Mouse (Mus musculus): Measurements from ENCODE around the gene Gm20388. TPM values are rescaled to one million over a fixed set of nuclear protein-coding genes. Genes with fewer than 3 reads are reported as not detected.

Gm20388 gene
- polyA plus RNA-seq, 1 experiment from 2014 or later: 1.7 TPM

GRCm38 (mm10) chr8:120491166-120491793 is 580.6 kb downstream of the Gm20388 start:
- H3K27ac ChIP-seq: peak overlapping the region; percentile 99; the same call in 1 of the 2 replicates
- no peaks in the 10 kb centered on the region for H3K9me3 ChIP-seq
- H3K4me1 ChIP-seq (replicated peaks): peaks cover 95% of the 10 kb centered on the region
- peak overlapping the region; percentile 96 for H3K4me3 ChIP-seq
- no peak for DNase-seq (ENCODE audit: low spot score)
- 73% methylated on average over 5 of the region's 5 CpGs for WGBS
- no peaks in the 10 kb centered on the region for H3K36me3 ChIP-seq
- peaks cover 51% of the 10 kb centered on the region for H3K27me3 ChIP-seq (ENCODE audit: insufficient read depth, poor library complexity, severe bottlenecking)

DNA sequence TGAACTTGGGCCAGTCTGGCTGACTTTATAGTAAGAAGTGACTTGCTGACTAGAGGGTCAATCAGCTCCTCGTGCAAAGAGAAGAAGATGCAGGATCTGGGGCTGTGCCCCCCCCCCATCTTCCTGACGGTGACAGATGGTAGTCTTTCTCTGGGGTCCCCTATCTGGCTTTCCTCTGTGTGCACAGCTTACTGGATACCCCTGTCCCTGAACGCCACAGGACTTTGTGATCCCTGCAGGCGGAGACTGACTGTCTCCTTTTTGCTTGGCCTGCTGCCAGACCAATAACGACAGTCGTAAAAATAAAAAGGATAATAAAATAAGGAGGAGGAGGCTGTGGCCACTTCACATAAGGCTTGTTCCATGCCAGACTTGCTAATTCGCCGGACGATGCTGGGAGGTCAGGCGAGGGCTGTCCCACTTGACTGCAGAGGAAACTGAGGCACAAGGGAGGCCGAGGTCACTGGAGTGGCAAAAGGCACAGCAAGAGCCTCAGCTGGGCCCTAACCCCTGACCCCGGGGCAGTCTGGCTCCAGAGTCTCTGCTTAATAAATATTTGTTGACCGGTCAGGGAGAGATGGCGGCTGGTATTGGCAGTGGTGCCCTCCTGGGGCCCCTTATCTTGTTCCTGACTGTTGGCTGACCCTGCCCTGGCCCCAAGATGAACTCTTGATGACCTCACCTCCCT is 581.7 kb downstream of the Gm20388 start:
- H3K27ac ChIP-seq: peak overlapping the region; percentile 71; the same call in 1 of the 2 replicates
- peaks cover 59% of the 10 kb centered on the region for H3K27me3 ChIP-seq (ENCODE audit: insufficient read depth, poor library complexity, severe bottlenecking)
- H3K4me3 ChIP-seq: peak overlapping the region; percentile 96
- no peaks in the 10 kb centered on the region for H3K9me3 ChIP-seq
- H3K4me1 ChIP-seq (replicated peaks): peaks cover 95% of the 10 kb centered on the region
- 40% methylated on average over 14 of the region's 14 CpGs for WGBS
- no peak for DNase-seq (ENCODE audit: low spot score)
- no peaks in the 10 kb centered on the region for H3K36me3 ChIP-seq

DNA sequence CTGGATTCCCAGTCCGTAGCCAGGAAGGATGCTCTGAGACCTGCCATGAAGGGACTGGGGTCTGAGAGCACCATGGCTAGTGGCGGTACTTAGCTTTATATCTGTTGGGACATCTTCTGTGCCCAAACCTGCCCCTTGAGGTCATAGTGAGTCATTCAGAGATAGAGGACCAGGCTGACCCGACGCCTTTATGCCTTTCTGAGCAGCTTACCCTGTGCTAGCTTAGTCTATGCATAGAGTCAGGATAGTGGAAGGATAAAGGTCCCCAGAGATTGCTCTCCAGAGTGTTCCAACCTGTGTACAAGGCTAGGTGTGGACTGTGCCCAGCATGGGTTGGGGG is 582.2 kb downstream of the Gm20388 start:
- Histone ChIP-seq H3K9me3 (no peaks in the 10 kb centered on the region), H3K36me3 (no peaks in the 10 kb centered on the region), H3K27me3 (ENCODE audit: insufficient read depth, poor library complexity, severe bottlenecking) (peaks cover 59% of the 10 kb centered on the region), H3K27ac (peak overlapping the region; percentile 71), H3K4me1 (replicated peaks) (peaks cover 95% of the 10 kb centered on the region), H3K4me3 (peak overlapping the region; percentile 96)
- DNase-seq (ENCODE audit: low spot score): no peak
- 46% methylated on average over 4 of the region's 4 CpGs for WGBS

GRCm38 (mm10) chr8:120493508-120494464 is 583.1 kb downstream of the Gm20388 start:
- Histone ChIP-seq H3K27ac (peak overlapping the region; percentile 71), H3K4me3 (peak overlapping the region; percentile 96), H3K9me3 (no peaks in the 10 kb centered on the region), H3K36me3 (no peaks in the 10 kb centered on the region), H3K27me3 (ENCODE audit: insufficient read depth, poor library complexity, severe bottlenecking) (peaks cover 59% of the 10 kb centered on the region), H3K4me1 (replicated peaks) (peaks cover 96% of the 10 kb centered on the region)
- DNase-seq (ENCODE audit: low spot score): no peak
- 70% methylated on average over 16 of the region's 16 CpGs for WGBS

GRCm38 (mm10) chr8:120494903-120495302 is 584.3 kb downstream of the Gm20388 start:
- Histone ChIP-seq H3K27ac (peak overlapping the region; percentile 78), H3K4me3 (peak overlapping the region; percentile 28; the same call in 1 of the 2 replicates), H3K9me3 (no peaks in the 10 kb centered on the region), H3K27me3 (ENCODE audit: insufficient read depth, poor library complexity, severe bottlenecking) (peaks cover 58% of the 10 kb centered on the region), H3K36me3 (no peaks in the 10 kb centered on the region), H3K4me1 (replicated peaks) (peaks cover 98% of the 10 kb centered on the region)
- no peak for DNase-seq (ENCODE audit: low spot score)
- 49% methylated on average over 15 of the region's 15 CpGs for WGBS

GRCm38 (mm10) chr8:120495461-120495860 is 584.8 kb downstream of the Gm20388 start:
- 0 out of 2 replicates have a peak overlapping the region, but pooled peaks have one; percentile 16 for H3K4me3 ChIP-seq
- 63% methylated on average over 5 of the region's 5 CpGs for WGBS
- H3K36me3 ChIP-seq: no peaks in the 10 kb centered on the region
- peaks cover 98% of the 10 kb centered on the region for H3K4me1 ChIP-seq (replicated peaks)
- no peaks in the 10 kb centered on the region for H3K9me3 ChIP-seq
- peak overlapping the region; percentile 78; the same call in 1 of the 2 replicates for H3K27ac ChIP-seq
- DNase-seq (ENCODE audit: low spot score): no peak
- peaks cover 58% of the 10 kb centered on the region for H3K27me3 ChIP-seq (ENCODE audit: insufficient read depth, poor library complexity, severe bottlenecking)

- Histone ChIP-seq H3K9me3 (no peaks in the 10 kb centered on the region), H3K36me3 (no peaks in the 10 kb centered on the region), H3K4me1 (replicated peaks) (peaks cover 98% of the 10 kb centered on the region), H3K27ac (peak overlapping the region; percentile 4; the same call in 1 of the 2 replicates), H3K27me3 (ENCODE audit: insufficient read depth, poor library complexity, severe bottlenecking) (peaks cover 58% of the 10 kb centered on the region), H3K4me3 (no peak overlapping the region)
- WGBS: 97% methylated on average over 15 of the region's 15 CpGs
- DNase-seq (ENCODE audit: low spot score): no peak
Measured at GRCm38 (mm10) chr8:120496478-120496877, 585.8 kb downstream of the Gm20388 start.

DNA sequence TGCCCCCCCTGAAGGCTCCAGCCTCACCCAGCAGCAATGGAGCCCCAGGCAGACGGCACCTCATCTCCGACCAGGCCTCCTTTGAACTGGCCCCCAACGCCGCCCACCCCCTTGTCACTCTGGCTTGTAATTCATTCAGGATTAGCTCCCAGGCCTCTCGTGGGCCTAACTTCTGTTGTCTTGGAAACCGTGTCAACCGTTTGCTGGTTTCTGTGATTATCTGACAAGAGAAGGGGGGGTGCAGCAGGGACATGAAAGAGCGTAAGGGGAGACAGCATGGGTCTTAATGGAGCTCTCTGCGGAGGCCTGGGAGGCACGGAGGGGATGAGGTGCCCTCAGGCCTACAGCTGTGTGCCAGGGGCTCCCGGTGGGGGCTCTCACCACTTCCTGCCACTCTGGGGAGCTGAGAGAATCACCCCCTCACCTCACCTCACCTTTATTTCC is 586.9 kb downstream of the Gm20388 start:
- no peak for DNase-seq (ENCODE audit: low spot score)
- 12% methylated on average over 11 of the region's 11 CpGs for WGBS
- Histone ChIP-seq H3K9me3 (no peaks in the 10 kb centered on the region), H3K27me3 (ENCODE audit: insufficient read depth, poor library complexity, severe bottlenecking) (peaks cover 58% of the 10 kb centered on the region), H3K4me3 (peak overlapping the region; percentile 39), H3K4me1 (replicated peaks) (peaks cover 98% of the 10 kb centered on the region), H3K36me3 (no peaks in the 10 kb centered on the region), H3K27ac (peak overlapping the region; percentile 75)

GRCm38 (mm10) chr8:120498349-120498831 is 587.7 kb downstream of the Gm20388 start:
- H3K27ac ChIP-seq: peak overlapping the region; percentile 75
- H3K4me3 ChIP-seq: peak overlapping the region; percentile 39
- 22% methylated on average over 4 of the region's 4 CpGs for WGBS
- H3K36me3 ChIP-seq: no peaks in the 10 kb centered on the region
- DNase-seq (ENCODE audit: low spot score): no peak
- H3K4me1 ChIP-seq (replicated peaks): peaks cover 98% of the 10 kb centered on the region
- H3K9me3 ChIP-seq: no peaks in the 10 kb centered on the region
- peaks cover 58% of the 10 kb centered on the region for H3K27me3 ChIP-seq (ENCODE audit: insufficient read depth, poor library complexity, severe bottlenecking)

- Histone ChIP-seq H3K27ac (peak overlapping the region; percentile 75), H3K36me3 (no peaks in the 10 kb centered on the region), H3K9me3 (no peaks in the 10 kb centered on the region), H3K27me3 (ENCODE audit: insufficient read depth, poor library complexity, severe bottlenecking) (peaks cover 56% of the 10 kb centered on the region), H3K4me1 (replicated peaks) (peaks cover 98% of the 10 kb centered on the region), H3K4me3 (peak overlapping the region; percentile 39)
- WGBS: 17% methylated on average over 9 of the region's 9 CpGs
- no peak for DNase-seq (ENCODE audit: low spot score)
Measured at GRCm38 (mm10) chr8:120498926-120499605, 588.4 kb downstream of the Gm20388 start.

- no peaks in the 10 kb centered on the region for H3K9me3 ChIP-seq
- H3K4me3 ChIP-seq: no peak overlapping the region; the same call in 1 of the 2 replicates
- H3K27me3 ChIP-seq (ENCODE audit: insufficient read depth, poor library complexity, severe bottlenecking): peaks cover 68% of the 10 kb centered on the region
- H3K27ac ChIP-seq: peak overlapping the region; percentile 35; the same call in 1 of the 2 replicates
- WGBS: 72% methylated on average over 8 of the region's 8 CpGs
- H3K36me3 ChIP-seq: no peaks in the 10 kb centered on the region
- H3K4me1 ChIP-seq (replicated peaks): peaks cover 98% of the 10 kb centered on the region
- DNase-seq (ENCODE audit: low spot score): no peak
Measured at GRCm38 (mm10) chr8:120500701-120501261, 590.1 kb downstream of the Gm20388 start.

Measured in hindbrain, embryonic 10.5 days (tissue).